Mouse (Mus musculus) midbrain, embryonic 14.5 days (tissue): Measurements from ENCODE around the gene Snai1. TPM values are rescaled to one million over a fixed set of nuclear protein-coding genes. Genes with fewer than 3 reads are reported as not detected.

ENCODE experiments used
- ATAC-seq: fragments of 200-750 bp; cut with Nextera tagmentation; 2 replicates; pipeline ENCODE4 v1.8.0; 2017; ENCODE audit warnings: moderate number of reproducible peaks, moderate library complexity; ENCODE audit not compliant: low FRiP score, low TSS enrichment
- DNase-seq: peaks from one replicate; pipeline ENCODE4 v3.0.0-alpha.2; 2015
- H3K27ac ChIP-seq: fragments of 300-500 bp; sonication (generic); replicated peaks from 2 replicates; pipeline ENCODE4 v1.5.1; 2014; ENCODE audit warnings: mild to moderate bottlenecking, low read depth, low read length, moderate library complexity
- H3K27me3 ChIP-seq: fragments of 300-500 bp; sonication (generic); 2 replicates; pipeline ENCODE4 v1.6.1; 2014; ENCODE audit warnings: low read length, control low read depth, mixed read lengths; ENCODE audit not compliant: control insufficient read depth, insufficient read depth
- H3K36me3 ChIP-seq: fragments of 300-500 bp; sonication (generic); 2 replicates; pipeline ENCODE4 v1.6.1; 2014; ENCODE audit warnings: low read length, control low read depth; ENCODE audit not compliant: control insufficient read depth, insufficient read depth
- H3K4me1 ChIP-seq: fragments of 300-500 bp; sonication (generic); 2 replicates; pipeline ENCODE4 v1.6.1; 2014; ENCODE audit warnings: mild to moderate bottlenecking, antibody characterized with exemption, low read length, control low read depth; ENCODE audit not compliant: control insufficient read depth, insufficient read depth
- H3K4me2 ChIP-seq: fragments of 300-500 bp; sonication (generic); 2 replicates; pipeline ENCODE4 v1.6.1; 2014; ENCODE audit warnings: mild to moderate bottlenecking, low read length, moderate library complexity
- H3K4me3 ChIP-seq: fragments of 300-500 bp; sonication (generic); replicated peaks from 2 replicates; pipeline ENCODE4 v1.5.1; 2014; ENCODE audit warnings: low read depth, low read length
- H3K9ac ChIP-seq: fragments of 300-500 bp; sonication (generic); replicated peaks from 2 replicates; pipeline ENCODE4 v1.6.1; 2014; ENCODE audit warnings: mild to moderate bottlenecking, low read length, moderate library complexity
- H3K9me3 ChIP-seq: fragments of 300-500 bp; sonication (generic); 2 replicates; pipeline ENCODE4 v1.6.1; 2016; ENCODE audit warnings: low read length, control low read depth, mixed read lengths; ENCODE audit not compliant: control insufficient read depth
- WGBS: fragments of 180-500 bp; shearing (Covaris S2); extraction: QIAGEN DNeasy Blood & Tissue Kit; methylation state at CpG from one replicate; pipeline ENCODE4 v1.1.7; 2014; 5-methylcytosine and 5-hydroxymethylcytosine counted together
- polyA plus RNA-seq: library from polyadenylated mRNA; unstranded; fragments of >200 nt; fragmentation: Nextera tagmentation; extraction: Ambion mirVana; gene quantifications from 2 replicates; pipeline ENCODE4 v1.2.1, GENCODE M21; 2014

The Snai1 gene
- polyA plus RNA-seq, 1 experiment from 2014 or later: 4.4 TPM

- Histone ChIP-seq H3K9ac (no peak overlapping the region), H3K9me3 (no peaks in the 10 kb centered on the region), H3K27me3 (peaks cover 18% of the 10 kb centered on the region), H3K4me2 (no peak overlapping the region), H3K4me3 (no peak overlapping the region), H3K27ac (no peak overlapping the region; the same call in 1 of the 2 replicates), H3K36me3 (no peaks in the 10 kb centered on the region), H3K4me1 (peaks cover 10% of the 10 kb centered on the region)
- ATAC-seq: no peak
- WGBS: 43% methylated on average over 16 of the region's 16 CpGs
- DNase-seq: no peak
These were observed 5.4 kb downstream of the Snai1 start for GRCm38 (mm10) chr2:167543121-167544003.

- H3K27ac ChIP-seq: 0 out of 2 replicates have a peak overlapping the region, but pooled peaks have one; percentile 28
- no peaks in the 10 kb centered on the region for H3K9me3 ChIP-seq
- H3K27me3 ChIP-seq: peaks cover 12% of the 10 kb centered on the region
- H3K9ac ChIP-seq: no peak overlapping the region
- DNase-seq (no peak), ATAC-seq (no peak)
- no peak overlapping the region for H3K4me2 ChIP-seq
- H3K4me3 ChIP-seq: no peak overlapping the region
- no peaks in the 10 kb centered on the region for H3K36me3 ChIP-seq
- WGBS: 27% methylated on average over 4 of the region's 4 CpGs
- H3K4me1 ChIP-seq: peaks cover 6% of the 10 kb centered on the region; the same call in 1 of the 2 replicates
These were observed 6.0 kb downstream of the Snai1 start for GRCm38 (mm10) chr2:167544004-167544356.

- H3K27ac ChIP-seq: 0 out of 2 replicates have a peak overlapping the region, but pooled peaks have one; percentile 28
These were observed 6.5 kb downstream of the Snai1 start for GRCm38 (mm10) chr2:167544456-167544855.

GRCm38 (mm10) chr2:167546447-167547195 is 8.6 kb downstream of the Snai1 start:
- WGBS: 90% methylated on average over 18 of the region's 18 CpGs
- Histone ChIP-seq H3K27ac (no peak overlapping the region), H3K4me2 (no peak overlapping the region), H3K9ac (no peak overlapping the region), H3K9me3 (no peaks in the 10 kb centered on the region), H3K4me1 (no peaks in the 10 kb centered on the region), H3K36me3 (no peaks in the 10 kb centered on the region), H3K27me3 (no peaks in the 10 kb centered on the region), H3K4me3 (no peak overlapping the region)
- DNase-seq: no peak
- no peak for ATAC-seq

More at GRCm38 (mm10) chr2:167544456-167544855, 6.5 kb downstream of the Snai1 start:
- WGBS: 60% methylated on average over 5 of the region's 5 CpGs
- Histone ChIP-seq H3K9me3 (no peaks in the 10 kb centered on the region), H3K4me2 (no peak overlapping the region), H3K9ac (no peak overlapping the region), H3K36me3 (no peaks in the 10 kb centered on the region), H3K4me1 (peaks cover 6% of the 10 kb centered on the region; the same call in 1 of the 2 replicates), H3K27me3 (peaks cover 7% of the 10 kb centered on the region), H3K4me3 (no peak overlapping the region)
- DNase-seq: no peak
- no peak for ATAC-seq

GRCm38 (mm10) chr2:167547444-167547843 is 9.4 kb downstream of the Snai1 start:
- Histone ChIP-seq H3K9me3 (no peaks in the 10 kb centered on the region), H3K36me3 (no peaks in the 10 kb centered on the region), H3K27me3 (no peaks in the 10 kb centered on the region), H3K4me2 (no peak overlapping the region), H3K4me3 (no peak overlapping the region), H3K9ac (no peak overlapping the region), H3K4me1 (no peaks in the 10 kb centered on the region), H3K27ac (no peak overlapping the region)
- no peak for DNase-seq
- ATAC-seq: no peak
- WGBS: 74% methylated on average over 8 of the region's 8 CpGs

GRCm38 (mm10) chr2:167548961-167549360 is 11.0 kb downstream of the Snai1 start:
- 87% methylated on average over 7 of the region's 7 CpGs for WGBS
- Histone ChIP-seq H3K36me3 (no peaks in the 10 kb centered on the region), H3K4me1 (no peaks in the 10 kb centered on the region), H3K9me3 (no peaks in the 10 kb centered on the region), H3K27ac (no peak overlapping the region), H3K4me2 (no peak overlapping the region), H3K9ac (no peak overlapping the region), H3K27me3 (no peaks in the 10 kb centered on the region), H3K4me3 (no peak overlapping the region)
- DNase-seq (no peak), ATAC-seq (no peak)

- Histone ChIP-seq H3K4me2 (no peak overlapping the region), H3K9ac (no peak overlapping the region), H3K4me3 (no peak overlapping the region), H3K4me1 (no peaks in the 10 kb centered on the region), H3K36me3 (no peaks in the 10 kb centered on the region), H3K9me3 (no peaks in the 10 kb centered on the region), H3K27ac (no peak overlapping the region), H3K27me3 (no peaks in the 10 kb centered on the region)
- 84% methylated on average over 8 of the region's 8 CpGs for WGBS
- no peak for ATAC-seq
- no peak for DNase-seq
These were observed 12.4 kb downstream of the Snai1 start for GRCm38 (mm10) chr2:167550341-167550854.

GRCm38 (mm10) chr2:167551342-167551920 is 13.4 kb downstream of the Snai1 start:
- no peaks in the 10 kb centered on the region for H3K27me3 ChIP-seq
- no peak for DNase-seq
- H3K36me3 ChIP-seq: no peaks in the 10 kb centered on the region
- no peaks in the 10 kb centered on the region for H3K4me1 ChIP-seq
- H3K27ac ChIP-seq: no peak overlapping the region
- ATAC-seq: no peak
- no peak overlapping the region for H3K9ac ChIP-seq
- no peak overlapping the region for H3K4me3 ChIP-seq
- 72% methylated on average over 8 of the region's 8 CpGs for WGBS
- no peak overlapping the region for H3K4me2 ChIP-seq
- H3K9me3 ChIP-seq: no peaks in the 10 kb centered on the region
